Mouse (Mus musculus) heart, embryonic 13.5 days (tissue): Measurements from ENCODE around the gene Iffo2. TPM values are rescaled to one million over a fixed set of nuclear protein-coding genes. Genes with fewer than 3 reads are reported as not detected.

Experiments
- ATAC-seq: fragments of 200-750 bp; cut with Nextera tagmentation; 2 replicates; pipeline ENCODE4 v1.8.0; 2017; ENCODE audit warnings: moderate TSS enrichment; ENCODE audit not compliant: insufficient number of reproducible peaks, low FRiP score, low TSS enrichment; ENCODE audit errors: extremely low read depth
- H3K27ac ChIP-seq: fragments of 300-500 bp; sonication (generic); replicated peaks from 2 replicates; pipeline ENCODE4 v1.5.1; 2015; ENCODE audit warnings: moderate library complexity, mild to moderate bottlenecking, inconsistent platforms
- H3K27me3 ChIP-seq: fragments of 300-500 bp; sonication (generic); replicated peaks from 2 replicates; pipeline ENCODE4 v1.6.1; 2015; ENCODE audit warnings: mild to moderate bottlenecking, inconsistent platforms
- H3K36me3 ChIP-seq: fragments of 300-500 bp; sonication (generic); 2 replicates; pipeline ENCODE4 v1.6.1; 2015; ENCODE audit warnings: mild to moderate bottlenecking, inconsistent platforms
- H3K4me1 ChIP-seq: fragments of 300-500 bp; sonication (generic); 2 replicates; pipeline ENCODE4 v1.6.1; 2015; ENCODE audit warnings: inconsistent platforms
- H3K4me2 ChIP-seq: fragments of 300-500 bp; sonication (generic); 2 replicates; pipeline ENCODE4 v1.6.1; 2015; ENCODE audit warnings: inconsistent platforms, mild to moderate bottlenecking, moderate library complexity
- H3K4me3 ChIP-seq: fragments of 300-500 bp; sonication (generic); 2 replicates; pipeline ENCODE4 v1.5.1; 2015; ENCODE audit warnings: moderate library complexity, mild to moderate bottlenecking, inconsistent platforms
- H3K9ac ChIP-seq: fragments of 300-500 bp; sonication (generic); 2 replicates; pipeline ENCODE4 v1.6.1; 2015; ENCODE audit warnings: inconsistent platforms, mild to moderate bottlenecking, moderate library complexity
- H3K9me3 ChIP-seq: fragments of 300-500 bp; sonication (generic); 2 replicates; pipeline ENCODE4 v1.6.1; 2016; ENCODE audit warnings: inconsistent platforms
- WGBS: fragments of 180-500 bp; shearing (Covaris S2); methylation state at CpG from one replicate; pipeline ENCODE4 v1.1.7; 2015; ENCODE audit warnings: mixed read lengths; 5-methylcytosine and 5-hydroxymethylcytosine counted together
- polyA plus RNA-seq: library from polyadenylated mRNA; unstranded; fragments of >200 nt; fragmentation: Nextera tagmentation; extraction: Ambion mirVana; gene quantifications from 2 replicates; pipeline ENCODE4 v1.2.1, GENCODE M21; 2015

Gene Iffo2
- polyA plus RNA-seq, 1 experiment from 2014 or later, result 3.2 TPM

- Histone ChIP-seq H3K9ac (no peak overlapping the region), H3K4me1 (peaks cover 4% of the 10 kb centered on the region; the same call in 1 of the 2 replicates), H3K36me3 (no peaks in the 10 kb centered on the region), H3K4me3 (no peak overlapping the region), H3K4me2 (no peak overlapping the region), H3K27ac (no peak overlapping the region), H3K27me3 (no peaks in the 10 kb centered on the region), H3K9me3 (0 out of 2 replicates have a peak, but pooled peaks cover 9% of the 10 kb centered on the region)
- WGBS, result 51% methylated on average over 14 of the region's 14 CpGs
- no peak for ATAC-seq
Measured at GRCm38 (mm10) chr4:139500814-139501213, 29.5 kb upstream of the Iffo2 start.

GRCm38 (mm10) chr4:139501702-139502101 lies 28.6 kb upstream of the Iffo2 start:
- Histone ChIP-seq H3K36me3 (no peaks in the 10 kb centered on the region), H3K4me1 (peaks cover 4% of the 10 kb centered on the region; the same call in 1 of the 2 replicates), H3K27ac (no peak overlapping the region), H3K4me3 (no peak overlapping the region), H3K9ac (no peak overlapping the region), H3K4me2 (no peak overlapping the region), H3K27me3 (no peaks in the 10 kb centered on the region), H3K9me3 (0 out of 2 replicates have a peak, but pooled peaks cover 10% of the 10 kb centered on the region)
- WGBS, result 76% methylated on average over 6 of the region's 6 CpGs
- no peak for ATAC-seq

GRCm38 (mm10) chr4:139503919-139504318 lies 26.4 kb upstream of the Iffo2 start:
- Histone ChIP-seq H3K9me3 (0 out of 2 replicates have a peak, but pooled peaks cover 10% of the 10 kb centered on the region), H3K9ac (no peak overlapping the region), H3K27me3 (no peaks in the 10 kb centered on the region), H3K4me2 (no peak overlapping the region), H3K4me3 (no peak overlapping the region), H3K4me1 (peaks cover 8% of the 10 kb centered on the region; the same call in 1 of the 2 replicates), H3K36me3 (no peaks in the 10 kb centered on the region), H3K27ac (no peak overlapping the region)
- ATAC-seq, result no peak
- 78% methylated on average over 8 of the region's 8 CpGs for WGBS

GRCm38 (mm10) chr4:139505716-139506115 lies 24.6 kb upstream of the Iffo2 start:
- no peak overlapping the region for H3K27ac ChIP-seq
- 75% methylated on average over 4 of the region's 4 CpGs for WGBS

GRCm38 (mm10) chr4:139506727-139507126 lies 23.6 kb upstream of the Iffo2 start:
- Histone ChIP-seq H3K27ac (no peak overlapping the region), H3K9me3 (0 out of 2 replicates have a peak, but pooled peaks cover 10% of the 10 kb centered on the region), H3K36me3 (no peaks in the 10 kb centered on the region), H3K9ac (no peak overlapping the region), H3K4me3 (no peak overlapping the region), H3K27me3 (no peaks in the 10 kb centered on the region), H3K4me2 (no peak overlapping the region), H3K4me1 (peaks cover 4% of the 10 kb centered on the region; the same call in 1 of the 2 replicates)
- WGBS, result 84% methylated on average over 11 of the region's 11 CpGs
- no peak for ATAC-seq

More at GRCm38 (mm10) chr4:139505716-139506115, 24.6 kb upstream of the Iffo2 start:
- no peak overlapping the region for H3K9ac ChIP-seq
- no peaks in the 10 kb centered on the region for H3K36me3 ChIP-seq
- peaks cover 6% of the 10 kb centered on the region; the same call in 1 of the 2 replicates for H3K4me1 ChIP-seq
- ATAC-seq, result no peak
- H3K27me3 ChIP-seq, result no peaks in the 10 kb centered on the region
- 0 out of 2 replicates have a peak, but pooled peaks cover 10% of the 10 kb centered on the region for H3K9me3 ChIP-seq
- no peak overlapping the region for H3K4me3 ChIP-seq
- no peak overlapping the region for H3K4me2 ChIP-seq

GRCm38 (mm10) chr4:139509069-139509468 lies 21.3 kb upstream of the Iffo2 start:
- 90% methylated on average over 2 of the region's 2 CpGs for WGBS
- Histone ChIP-seq H3K4me3 (no peak overlapping the region), H3K36me3 (no peaks in the 10 kb centered on the region), H3K9me3 (peaks cover 10% of the 10 kb centered on the region; the same call in 1 of the 2 replicates), H3K27ac (no peak overlapping the region), H3K27me3 (no peaks in the 10 kb centered on the region), H3K9ac (no peak overlapping the region), H3K4me2 (no peak overlapping the region), H3K4me1 (peaks cover 4% of the 10 kb centered on the region; the same call in 1 of the 2 replicates)
- ATAC-seq, result no peak

- WGBS, result 75% methylated on average over 2 of the region's 2 CpGs
- no peak for ATAC-seq
Measured at GRCm38 (mm10) chr4:139511557-139511956, 18.8 kb upstream of the Iffo2 start.

GRCm38 (mm10) chr4:139512985-139513384 lies 17.4 kb upstream of the Iffo2 start:
- H3K36me3 ChIP-seq, result no peaks in the 10 kb centered on the region
- no peak overlapping the region for H3K27ac ChIP-seq
- H3K4me1 ChIP-seq, result peaks cover 3% of the 10 kb centered on the region; the same call in 1 of the 2 replicates
- no peaks in the 10 kb centered on the region for H3K27me3 ChIP-seq
- no peak overlapping the region for H3K9ac ChIP-seq
- no peak overlapping the region for H3K4me3 ChIP-seq
- H3K9me3 ChIP-seq, result no peaks in the 10 kb centered on the region; the same call in 1 of the 2 replicates
- H3K4me2 ChIP-seq, result no peak overlapping the region
- WGBS, result 67% methylated on average over 2 of the region's 2 CpGs
- no peak for ATAC-seq

More at GRCm38 (mm10) chr4:139511557-139511956, 18.8 kb upstream of the Iffo2 start:
- Histone ChIP-seq H3K4me1 (peaks cover 4% of the 10 kb centered on the region; the same call in 1 of the 2 replicates), H3K4me3 (no peak overlapping the region), H3K27me3 (no peaks in the 10 kb centered on the region), H3K4me2 (no peak overlapping the region), H3K9ac (no peak overlapping the region), H3K36me3 (no peaks in the 10 kb centered on the region), H3K27ac (no peak overlapping the region), H3K9me3 (no peaks in the 10 kb centered on the region; the same call in 1 of the 2 replicates)

- H3K4me2 ChIP-seq, result no peak overlapping the region
- no peak overlapping the region for H3K4me3 ChIP-seq
- no peaks in the 10 kb centered on the region for H3K4me1 ChIP-seq
- H3K27ac ChIP-seq, result no peak overlapping the region
- peaks cover 18% of the 10 kb centered on the region; the same call in 1 of the 2 replicates for H3K27me3 ChIP-seq
- H3K9me3 ChIP-seq, result no peaks in the 10 kb centered on the region
- H3K36me3 ChIP-seq, result no peaks in the 10 kb centered on the region
- H3K9ac ChIP-seq, result no peak overlapping the region
- no peak for ATAC-seq
- 51% methylated on average over 6 of the region's 6 CpGs for WGBS
Measured at GRCm38 (mm10) chr4:139519221-139519620, 11.1 kb upstream of the Iffo2 start.

- Histone ChIP-seq H3K9ac (no peak overlapping the region), H3K9me3 (no peaks in the 10 kb centered on the region), H3K36me3 (no peaks in the 10 kb centered on the region), H3K4me2 (no peak overlapping the region), H3K27ac (no peak overlapping the region), H3K4me3 (no peak overlapping the region), H3K27me3 (peaks cover 18% of the 10 kb centered on the region; the same call in 1 of the 2 replicates), H3K4me1 (no peaks in the 10 kb centered on the region)
- no peak for ATAC-seq
- WGBS, result 78% methylated on average over 10 of the region's 10 CpGs
Measured at GRCm38 (mm10) chr4:139521926-139522325, 8.4 kb upstream of the Iffo2 start.

- no peak overlapping the region for H3K4me3 ChIP-seq
- H3K4me2 ChIP-seq, result no peak overlapping the region
- 71% methylated on average over 12 of the region's 12 CpGs for WGBS
- H3K27me3 ChIP-seq, result peaks cover 20% of the 10 kb centered on the region; the same call in 1 of the 2 replicates
- H3K36me3 ChIP-seq, result no peaks in the 10 kb centered on the region
- H3K9me3 ChIP-seq, result no peaks in the 10 kb centered on the region
- H3K9ac ChIP-seq, result no peak overlapping the region
- H3K4me1 ChIP-seq, result no peaks in the 10 kb centered on the region
- H3K27ac ChIP-seq, result no peak overlapping the region
- no peak for ATAC-seq
Measured at GRCm38 (mm10) chr4:139526475-139526874, 3.9 kb upstream of the Iffo2 start.

GRCm38 (mm10) chr4:139532081-139532480 lies 1.7 kb downstream of the Iffo2 start:
- WGBS, result 82% methylated on average over 10 of the region's 10 CpGs

More at GRCm38 (mm10) chr4:139532081-139532480, 1.7 kb downstream of the Iffo2 start:
- no peaks in the 10 kb centered on the region for H3K9me3 ChIP-seq
- no peak overlapping the region for H3K4me3 ChIP-seq
- H3K36me3 ChIP-seq, result no peaks in the 10 kb centered on the region
- no peak overlapping the region for H3K4me2 ChIP-seq
- H3K27ac ChIP-seq, result no peak overlapping the region
- 0 out of 2 replicates have a peak, but pooled peaks cover 2% of the 10 kb centered on the region for H3K27me3 ChIP-seq
- no peak overlapping the region for H3K9ac ChIP-seq
- no peak for ATAC-seq
- H3K4me1 ChIP-seq, result peaks cover 17% of the 10 kb centered on the region
